10 mouse cellular contexts compared by ENCODE assay signal in the genomic region with DNA sequence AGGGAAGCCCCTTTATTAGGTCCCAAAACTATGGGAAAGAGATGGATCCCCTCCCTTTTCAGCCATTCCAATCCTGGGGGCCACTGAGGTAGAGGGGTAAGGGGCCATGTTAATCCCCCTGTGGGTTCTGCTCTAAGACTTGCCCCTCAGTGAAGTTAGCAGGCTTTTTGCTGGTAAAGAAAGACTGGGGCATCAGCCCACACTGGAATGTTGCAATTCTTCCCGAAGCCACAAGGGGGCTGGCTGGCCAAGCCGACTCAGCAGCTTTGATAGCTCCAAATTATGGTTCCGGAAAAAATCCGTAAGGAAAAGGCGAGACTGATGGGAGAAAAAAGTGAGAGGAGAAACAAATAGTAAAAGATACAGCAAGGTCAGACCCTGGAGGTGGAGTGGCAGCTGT. TPM values are rescaled to one million over a fixed set of nuclear protein-coding genes. Genes with fewer than 3 reads are reported as not detected.
A peak's percentile ranks its signal among the peaks of the same experiment; 100 is the strongest.
DNase-seq lines count a peak whose midpoint lies in the region; ATAC-seq and TF ChIP-seq lines count a peak whose summit lies in the region.
"Had no signal": no experiment of that assay in that cellular context is flagged by ENCODE, and none has a peak within 500 bp of the region (broad histone marks: within the 10 kb centered on the region; RNA-seq: fewer than 3 reads in every experiment).

No protein-coding gene starts in this region.

- no peak overlapping the region for H3K4me3 ChIP-seq in midbrain, embryonic 10.5 days
- no peak overlapping the region for H3K4me3 ChIP-seq in midbrain, embryonic 16.5 days (ENCODE audit: low read depth, low read length)
- H3K4me3 ChIP-seq in embryonic facial prominence, embryonic 12.5 days = no peak overlapping the region
- no peak overlapping the region for H3K4me3 ChIP-seq in hindbrain, embryonic 11.5 days (ENCODE audit: low read depth, low read length)
- H3K4me3 ChIP-seq in left cerebral cortex, adult 2 months = no peak overlapping the region
- no peak overlapping the region for H3K4me3 ChIP-seq in midbrain, embryonic 15.5 days
- H3K4me3 ChIP-seq: embryonic facial prominence, embryonic 15.5 days had no signal

- intact Hi-C loops in left cerebral cortex, adult 2 months (cut with DNase I) = no loop called here

- TF ChIP-seq CTCF in left cerebral cortex, adult 2 months (IDR thresholded peaks at IDR 0.05) = peak; percentile 94

- 42% methylated on average over 5 of the region's 5 CpGs for WGBS in midbrain, embryonic 10.5 days
- 27% methylated on average over 5 of the region's 5 CpGs for WGBS in midbrain, embryonic 16.5 days
- 30% methylated on average over 5 of the region's 5 CpGs for WGBS in embryonic facial prominence, embryonic 12.5 days
- 36% methylated on average over 5 of the region's 5 CpGs for WGBS in hindbrain, embryonic 11.5 days
- 33% methylated on average over 5 of the region's 5 CpGs for WGBS in midbrain, embryonic 15.5 days

- ATAC-seq in midbrain, embryonic 16.5 days = no peak
- ATAC-seq in embryonic facial prominence, embryonic 12.5 days (ENCODE audit: insufficient number of reproducible peaks, insufficient read depth, low FRiP score, low TSS enrichment) = 0 out of 2 replicates have a peak, but pooled peaks have one; percentile 52
- 0 out of 2 replicates have a peak, but pooled peaks have one; percentile 7 for ATAC-seq in hindbrain, embryonic 11.5 days (ENCODE audit: low FRiP score)
- ATAC-seq in midbrain, embryonic 15.5 days (replicated peaks) = peak; percentile 15; the same call in 1 of the 2 replicates

- no peaks in the 10 kb centered on the region for H3K9me3 ChIP-seq in midbrain, embryonic 10.5 days (replicated peaks)
- H3K9me3 ChIP-seq in midbrain, embryonic 16.5 days (replicated peaks; ENCODE audit: control insufficient read depth, low read length, poor library complexity, severe bottlenecking) = no peaks in the 10 kb centered on the region
- no peaks in the 10 kb centered on the region for H3K9me3 ChIP-seq in embryonic facial prominence, embryonic 12.5 days
- H3K9me3 ChIP-seq in hindbrain, embryonic 11.5 days (ENCODE audit: control insufficient read depth, low read length) = no peaks in the 10 kb centered on the region
- H3K9me3 ChIP-seq in midbrain, embryonic 15.5 days = no peaks in the 10 kb centered on the region
- H3K9me3 ChIP-seq: embryonic facial prominence, embryonic 15.5 days had no signal

- H3K36me3 ChIP-seq in midbrain, embryonic 10.5 days = peaks cover 98% of the 10 kb centered on the region
- peaks cover 42% of the 10 kb centered on the region for H3K36me3 ChIP-seq in midbrain, embryonic 16.5 days (ENCODE audit: control insufficient read depth, insufficient read depth, low read length)
- peaks cover 91% of the 10 kb centered on the region for H3K36me3 ChIP-seq in embryonic facial prominence, embryonic 12.5 days
- peaks cover 11% of the 10 kb centered on the region for H3K36me3 ChIP-seq in hindbrain, embryonic 11.5 days (ENCODE audit: control insufficient read depth, insufficient read depth, low read length)
- peaks cover 81% of the 10 kb centered on the region for H3K36me3 ChIP-seq in midbrain, embryonic 15.5 days (replicated peaks)

- H3K27ac ChIP-seq in midbrain, embryonic 10.5 days (replicated peaks) = no peak overlapping the region
- H3K27ac ChIP-seq in midbrain, embryonic 16.5 days (ENCODE audit: low read length) = no peak overlapping the region
- H3K27ac ChIP-seq in embryonic facial prominence, embryonic 12.5 days = no peak overlapping the region
- H3K27ac ChIP-seq in hindbrain, embryonic 11.5 days (ENCODE audit: low read depth, low read length) = no peak overlapping the region
- no peak overlapping the region for H3K27ac ChIP-seq in left cerebral cortex, adult 2 months
- no peak overlapping the region for H3K27ac ChIP-seq in midbrain, embryonic 15.5 days
- H3K27ac ChIP-seq: embryonic facial prominence, embryonic 15.5 days; macrophage had no signal

- no peak overlapping the region for H3K9ac ChIP-seq in midbrain, embryonic 16.5 days (ENCODE audit: low read depth, low read length)
- no peak overlapping the region for H3K9ac ChIP-seq in embryonic facial prominence, embryonic 12.5 days
- no peak overlapping the region for H3K9ac ChIP-seq in hindbrain, embryonic 11.5 days (ENCODE audit: low read depth, low read length)
- no peak overlapping the region for H3K9ac ChIP-seq in midbrain, embryonic 15.5 days
- H3K9ac ChIP-seq: embryonic facial prominence, embryonic 15.5 days had no signal

- DNase-seq in midbrain, embryonic 10.5 days (ENCODE audit: low spot score) = peak; percentile 60
- peak; percentile 74 for DNase-seq in adrenal gland, adult 2 months
- DNase-seq in hindbrain, embryonic 11.5 days (ENCODE audit: low spot score) = peak; percentile 77
- peak; percentile 68 to 77 for DNase-seq in left cerebral cortex, adult 2 months (ENCODE audit: extremely low spot score in 1 of 2, low spot score in 2 of 2)
- DNase-seq in thymus, postnatal 36 days = peak; percentile 40 to 47

- no peaks in the 10 kb centered on the region for H3K27me3 ChIP-seq in midbrain, embryonic 10.5 days (ENCODE audit: low read depth, poor library complexity, severe bottlenecking)
- H3K27me3 ChIP-seq in midbrain, embryonic 16.5 days (ENCODE audit: control insufficient read depth, insufficient read depth, low read depth, low read length) = no peaks in the 10 kb centered on the region
- H3K27me3 ChIP-seq in embryonic facial prominence, embryonic 12.5 days = no peaks in the 10 kb centered on the region
- no peaks in the 10 kb centered on the region for H3K27me3 ChIP-seq in hindbrain, embryonic 11.5 days (ENCODE audit: control insufficient read depth, insufficient read depth, low read length)
- H3K27me3 ChIP-seq in midbrain, embryonic 15.5 days (replicated peaks) = no peaks in the 10 kb centered on the region
- H3K27me3 ChIP-seq: embryonic facial prominence, embryonic 15.5 days had no signal

- H3K4me2 ChIP-seq in midbrain, embryonic 16.5 days (ENCODE audit: low read length) = no peak overlapping the region
- H3K4me2 ChIP-seq in embryonic facial prominence, embryonic 12.5 days (replicated peaks) = no peak overlapping the region
- H3K4me2 ChIP-seq in hindbrain, embryonic 11.5 days (replicated peaks; ENCODE audit: low read depth, low read length) = no peak overlapping the region
- H3K4me2 ChIP-seq in midbrain, embryonic 15.5 days = no peak overlapping the region
- H3K4me2 ChIP-seq: embryonic facial prominence, embryonic 15.5 days had no signal

- H3K4me1 ChIP-seq in midbrain, embryonic 10.5 days = no peaks in the 10 kb centered on the region
- H3K4me1 ChIP-seq in midbrain, embryonic 16.5 days (ENCODE audit: control insufficient read depth, insufficient read depth, low read length) = no peaks in the 10 kb centered on the region
- no peaks in the 10 kb centered on the region for H3K4me1 ChIP-seq in embryonic facial prominence, embryonic 12.5 days
- no peaks in the 10 kb centered on the region for H3K4me1 ChIP-seq in hindbrain, embryonic 11.5 days (replicated peaks; ENCODE audit: control insufficient read depth, insufficient read depth, low read length)
- H3K4me1 ChIP-seq in midbrain, embryonic 15.5 days = no peaks in the 10 kb centered on the region
- H3K4me1 ChIP-seq: embryonic facial prominence, embryonic 15.5 days had no signal

RNA-seq across cellular contexts. Expression of a gene that starts 10.3 kb away (rescaled TPM):
- polyA plus RNA-seq in midbrain, embryonic 10.5 days (2016; fragmentation: Nextera tagmentation; extraction: Ambion mirVana) = 24.0 and 26.2 TPM in 2 replicates
- 17.5 and 19.3 TPM in 2 replicates for polyA plus RNA-seq in midbrain, embryonic 16.5 days (2015; fragmentation: Nextera tagmentation; extraction: Ambion mirVana)
- total RNA-seq in adrenal gland, adult 2 months (2021) = 10 to 100 TPM; 24.6 to 25.0 TPM
- polyA plus RNA-seq in adrenal gland, adult 2 months (2012; rRNA removed) = 34.9 and 35.9 TPM in 2 replicates
- polyA plus RNA-seq in embryonic facial prominence, embryonic 12.5 days (2016; fragmentation: Nextera tagmentation; extraction: Ambion mirVana) = 34.7 and 35.1 TPM in 2 replicates
- polyA plus RNA-seq in hindbrain, embryonic 11.5 days (2014; fragmentation: Nextera tagmentation; extraction: Ambion mirVana) = 20.2 and 21.0 TPM in 2 replicates
- 10 to 100 TPM; 15.5 to 17.7 TPM for total RNA-seq in left cerebral cortex, adult 2 months (2021)
- polyA plus RNA-seq in midbrain, embryonic 15.5 days (2015; fragmentation: Nextera tagmentation; extraction: Ambion mirVana) = 19.4 and 19.9 TPM in 2 replicates

RNA-seq across cellular contexts. Expression of a gene that starts 16.7 kb away (rescaled TPM):
- 26.1 and 34.4 TPM in 2 replicates for polyA plus RNA-seq in midbrain, embryonic 10.5 days (2016; fragmentation: Nextera tagmentation; extraction: Ambion mirVana)
- polyA plus RNA-seq in midbrain, embryonic 16.5 days (2015; fragmentation: Nextera tagmentation; extraction: Ambion mirVana) = 44.9 and 50.3 TPM in 2 replicates
- total RNA-seq in adrenal gland, adult 2 months (2021) = 100 to 1,000 TPM in 1 of 2 experiments, 10 to 100 TPM in 1; 95.8 to 128 TPM
- 279 and 287 TPM in 2 replicates for polyA plus RNA-seq in adrenal gland, adult 2 months (2012; rRNA removed)
- 45.8 and 49.1 TPM in 2 replicates for polyA plus RNA-seq in embryonic facial prominence, embryonic 12.5 days (2016; fragmentation: Nextera tagmentation; extraction: Ambion mirVana)
- 25.2 and 32.7 TPM in 2 replicates for polyA plus RNA-seq in hindbrain, embryonic 11.5 days (2014; fragmentation: Nextera tagmentation; extraction: Ambion mirVana)
- total RNA-seq in left cerebral cortex, adult 2 months (2021) = 100 to 1,000 TPM; 176 to 180 TPM
- polyA plus RNA-seq in midbrain, embryonic 15.5 days (2015; fragmentation: Nextera tagmentation; extraction: Ambion mirVana) = 56.5 and 57.8 TPM in 2 replicates

RNA-seq across cellular contexts. Expression of a gene that starts 21.2 kb away (rescaled TPM):
- 242 and 277 TPM in 2 replicates for polyA plus RNA-seq in midbrain, embryonic 10.5 days (2016; fragmentation: Nextera tagmentation; extraction: Ambion mirVana)
- polyA plus RNA-seq in midbrain, embryonic 16.5 days (2015; fragmentation: Nextera tagmentation; extraction: Ambion mirVana) = 166 and 171 TPM in 2 replicates
- 10 to 100 TPM; 66.6 to 93.6 TPM for total RNA-seq in adrenal gland, adult 2 months (2021)
- polyA plus RNA-seq in adrenal gland, adult 2 months (2012; rRNA removed) = 5.9 and 8.5 TPM in 2 replicates
- polyA plus RNA-seq in embryonic facial prominence, embryonic 12.5 days (2016; fragmentation: Nextera tagmentation; extraction: Ambion mirVana) = 233 and 238 TPM in 2 replicates
- 210 and 223 TPM in 2 replicates for polyA plus RNA-seq in hindbrain, embryonic 11.5 days (2014; fragmentation: Nextera tagmentation; extraction: Ambion mirVana)
- total RNA-seq in left cerebral cortex, adult 2 months (2021) = 10 to 100 TPM; 47.3 to 48.1 TPM
- polyA plus RNA-seq in midbrain, embryonic 15.5 days (2015; fragmentation: Nextera tagmentation; extraction: Ambion mirVana) = 153 and 165 TPM in 2 replicates

RNA-seq across cellular contexts. Expression of a gene that starts 29.3 kb away (rescaled TPM):
- polyA plus RNA-seq in midbrain, embryonic 10.5 days (2016; fragmentation: Nextera tagmentation; extraction: Ambion mirVana) = 18.3 and 21.4 TPM in 2 replicates
- 25.5 and 27.2 TPM in 2 replicates for polyA plus RNA-seq in midbrain, embryonic 16.5 days (2015; fragmentation: Nextera tagmentation; extraction: Ambion mirVana)
- 10 to 100 TPM; 15.5 to 18.0 TPM for total RNA-seq in adrenal gland, adult 2 months (2021)
- 47.8 and 51.2 TPM in 2 replicates for polyA plus RNA-seq in adrenal gland, adult 2 months (2012; rRNA removed)
- polyA plus RNA-seq in embryonic facial prominence, embryonic 12.5 days (2016; fragmentation: Nextera tagmentation; extraction: Ambion mirVana) = 27.4 and 29.3 TPM in 2 replicates
- 16.7 and 22.9 TPM in 2 replicates for polyA plus RNA-seq in hindbrain, embryonic 11.5 days (2014; fragmentation: Nextera tagmentation; extraction: Ambion mirVana)
- 10 to 100 TPM; 17.6 to 18.2 TPM for total RNA-seq in left cerebral cortex, adult 2 months (2021)
- polyA plus RNA-seq in midbrain, embryonic 15.5 days (2015; fragmentation: Nextera tagmentation; extraction: Ambion mirVana) = 30.0 and 30.7 TPM in 2 replicates

RNA-seq across cellular contexts. Expression of a gene that starts 49.9 kb away (rescaled TPM):
- polyA plus RNA-seq in midbrain, embryonic 10.5 days (2016; fragmentation: Nextera tagmentation; extraction: Ambion mirVana) = 103 and 114 TPM in 2 replicates
- 89.9 and 92.9 TPM in 2 replicates for polyA plus RNA-seq in midbrain, embryonic 16.5 days (2015; fragmentation: Nextera tagmentation; extraction: Ambion mirVana)
- total RNA-seq in adrenal gland, adult 2 months (2021) = 100 to 1,000 TPM; 109 to 142 TPM
- polyA plus RNA-seq in adrenal gland, adult 2 months (2012; rRNA removed) = 283 and 329 TPM in 2 replicates
- 97.3 and 100 TPM in 2 replicates for polyA plus RNA-seq in embryonic facial prominence, embryonic 12.5 days (2016; fragmentation: Nextera tagmentation; extraction: Ambion mirVana)
- 76.6 and 79.0 TPM in 2 replicates for polyA plus RNA-seq in hindbrain, embryonic 11.5 days (2014; fragmentation: Nextera tagmentation; extraction: Ambion mirVana)
- 100 to 1,000 TPM; 113 to 115 TPM for total RNA-seq in left cerebral cortex, adult 2 months (2021)
- 97.2 and 101 TPM in 2 replicates for polyA plus RNA-seq in midbrain, embryonic 15.5 days (2015; fragmentation: Nextera tagmentation; extraction: Ambion mirVana)

Comparison
In these comparisons a context has a peak if more than half of its experiments do, and no peak if none do; other contexts are left out.
1. RNA of a gene that starts 21.2 kb away (polyA plus RNA-seq): 242 to 277 TPM in midbrain, embryonic 10.5 days, 233 to 238 TPM in embryonic facial prominence, embryonic 12.5 days, 210 to 223 TPM in hindbrain, embryonic 11.5 days, 166 to 171 TPM in midbrain, embryonic 16.5 days and 153 to 165 TPM in midbrain, embryonic 15.5 days; 5.9 to 8.5 TPM in adrenal gland, adult 2 months; every median in the first group is over 10 times any median in the second.
2. Peak in every context shown above with its lines, with median percentiles within 50 percentile points of each other: DNase-seq.